Mouse (Mus musculus): Measurements from ENCODE around the gene Spaca3. TPM values are rescaled to one million over a fixed set of nuclear protein-coding genes. Genes with fewer than 3 reads are reported as not detected.

Gene Spaca3
- polyA plus RNA-seq (2015; fragmentation: Nextera tagmentation; extraction: Ambion mirVana) = not detected in 2 replicates

DNA sequence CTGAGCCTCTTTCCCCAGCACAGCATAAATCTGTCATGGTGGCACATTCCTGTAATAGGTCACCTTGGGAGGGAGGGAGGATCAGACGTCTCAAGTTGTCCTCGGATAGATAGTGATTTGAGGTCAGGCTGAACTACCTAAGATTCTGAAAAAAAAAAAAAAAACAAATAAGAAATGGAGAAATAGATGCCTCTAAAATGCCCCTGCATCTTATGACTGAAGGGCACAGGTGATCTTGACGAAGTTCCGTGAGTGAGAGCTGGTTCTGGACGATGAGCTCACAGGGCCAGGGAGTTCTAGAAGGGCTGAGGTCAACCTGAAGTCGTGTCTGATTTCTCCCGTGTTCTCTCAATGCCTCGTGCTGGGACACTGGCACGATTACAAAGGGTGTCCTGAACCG is at the start of gene Spaca3:
TSS of gene Spaca3 (plus strand) at position 301 of the 400 bp plus-strand sequence.

GRCm38 (mm10) chr11:80809993-80810821 is 48.0 kb upstream of the Spaca3 start, which contains the start of gene Tmem98:
Gene Tmem98, plus strand, starts transcription at chr11:80810175.

Other genes starting within 250 kb of the Spaca3 start
- 11.3 and 20.1 TPM in 2 replicates for gene Myo1d, start 78.3 kb upstream of the Spaca3 start, polyA plus RNA-seq (2015; fragmentation: Nextera tagmentation; extraction: Ambion mirVana)
- gene Tmem98, start 48.2 kb upstream of the Spaca3 start, polyA plus RNA-seq (2015; fragmentation: Nextera tagmentation; extraction: Ambion mirVana) = 85.2 and 114 TPM in 2 replicates